Mouse (Mus musculus) neural tube, embryonic 11.5 days (tissue): ENCODE results near the gene Gm28305. TPM values are rescaled to one million over a fixed set of nuclear protein-coding genes. Genes with fewer than 3 reads are reported as not detected.

Experiments used
- ATAC-seq: fragments of 200-750 bp; cut with Nextera tagmentation; 2 replicates; pipeline ENCODE4 v1.8.0; 2017; ENCODE audit warnings: moderate number of reproducible peaks, mild to moderate bottlenecking, moderate TSS enrichment, moderate library complexity; ENCODE audit not compliant: insufficient read depth, low FRiP score, low TSS enrichment
- DNase-seq: peaks from one replicate; pipeline ENCODE4 v3.0.0-alpha.2; 2015; ENCODE audit warnings: low spot score
- H3K27ac ChIP-seq: fragments of 300-500 bp; sonication (generic); 2 replicates; pipeline ENCODE4 v1.5.1; 2014; ENCODE audit warnings: low read depth, mild to moderate bottlenecking, low read length
- H3K27me3 ChIP-seq: fragments of 300-500 bp; sonication (generic); 2 replicates; pipeline ENCODE4 v1.6.1; 2014; ENCODE audit warnings: mild to moderate bottlenecking, low read length, mixed read lengths; ENCODE audit not compliant: control insufficient read depth, insufficient read depth
- H3K36me3 ChIP-seq: fragments of 300-500 bp; sonication (generic); 2 replicates; pipeline ENCODE4 v1.6.1; 2014; ENCODE audit warnings: mild to moderate bottlenecking, low read length, moderate library complexity, mixed read lengths; ENCODE audit not compliant: control insufficient read depth, insufficient read depth
- H3K4me1 ChIP-seq: fragments of 300-500 bp; sonication (generic); 2 replicates; pipeline ENCODE4 v1.6.1; 2014; ENCODE audit warnings: low read length, mixed read lengths; ENCODE audit not compliant: control insufficient read depth, insufficient read depth
- H3K4me2 ChIP-seq: fragments of 300-500 bp; sonication (generic); 2 replicates; pipeline ENCODE4 v1.6.1; 2014; ENCODE audit warnings: low read depth, mild to moderate bottlenecking, moderate library complexity
- H3K4me3 ChIP-seq: fragments of 300-500 bp; sonication (generic); 2 replicates; pipeline ENCODE4 v1.5.1; 2014; ENCODE audit warnings: low read depth, low read length
- H3K9ac ChIP-seq: fragments of 300-500 bp; sonication (generic); 2 replicates; pipeline ENCODE4 v1.6.1; 2014; ENCODE audit warnings: mild to moderate bottlenecking, low read length
- H3K9me3 ChIP-seq: fragments of 300-500 bp; sonication (generic); 2 replicates; pipeline ENCODE4 v1.6.1; 2016; ENCODE audit warnings: low read length; ENCODE audit not compliant: control insufficient read depth
- WGBS: fragments of 180-500 bp; shearing (Covaris S2); extraction: QIAGEN DNeasy Blood & Tissue Kit; methylation state at CpG from one replicate; pipeline ENCODE4 v1.1.7; 2014; 5-methylcytosine and 5-hydroxymethylcytosine counted together
- polyA plus RNA-seq: library from polyadenylated mRNA; unstranded; fragments of >200 nt; fragmentation: Nextera tagmentation; extraction: Ambion mirVana; gene quantifications from 2 replicates; pipeline ENCODE4 v1.2.1, GENCODE M21; 2014

Gm28305 gene
- not detected in 2 replicates for polyA plus RNA-seq

DNA sequence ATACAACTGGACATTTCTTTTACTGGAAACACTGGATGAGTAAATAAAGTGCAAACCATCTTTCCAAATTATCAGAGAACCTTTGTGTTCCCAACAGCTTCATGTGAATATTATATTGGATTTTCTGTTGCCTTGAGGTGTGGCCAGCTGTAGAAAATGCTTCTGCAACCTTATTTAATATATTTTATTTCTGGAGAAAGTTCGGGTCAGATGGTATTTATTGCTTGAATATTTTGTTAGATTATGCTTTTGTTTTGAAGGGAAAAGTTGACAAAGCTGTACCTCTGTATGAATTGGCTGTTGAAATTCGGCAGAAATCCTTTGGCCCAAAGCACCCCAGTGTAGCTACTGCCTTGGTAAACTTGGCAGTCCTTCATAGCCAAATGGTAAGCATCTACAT lies at the start of gene Gm28305:
Gene Gm28305 (plus strand): TSS at position 301 of the 400 bp plus-strand sequence.
- Histone ChIP-seq H3K27me3 (no peaks in the 10 kb centered on the region), H3K4me1 (no peaks in the 10 kb centered on the region), H3K4me3 (no peak within 1 kb of the TSS), H3K27ac (no peak within 1 kb of the TSS), H3K9me3 (no peaks in the 10 kb centered on the region), H3K36me3 (no peaks in the 10 kb centered on the region), H3K4me2 (no peak within 1 kb of the TSS), H3K9ac (no peak within 1 kb of the TSS)
- WGBS = 69% methylated on average over 2 of the region's 2 CpGs
- DNase-seq = no peak
- no peak for ATAC-seq

DNA sequence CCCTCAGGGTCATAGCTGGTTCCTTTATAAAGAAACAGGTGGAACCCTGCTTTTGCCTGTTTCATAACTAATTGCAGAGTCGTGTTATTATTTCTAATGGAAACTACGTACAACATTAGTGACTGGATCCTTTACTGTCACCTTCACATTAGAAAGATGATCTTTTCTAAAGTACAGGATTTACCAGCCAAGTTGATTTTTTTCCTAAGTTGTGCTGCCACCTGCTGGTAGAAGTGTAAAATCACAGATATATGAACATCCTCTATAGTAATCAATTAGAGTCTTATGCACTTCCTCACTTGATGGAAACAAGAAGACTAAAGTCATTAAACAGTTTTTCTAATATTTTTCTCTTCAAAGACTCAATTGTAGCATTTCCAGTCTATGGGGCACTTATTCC lies 44.0 kb upstream of the Gm28305 start:
- no peaks in the 10 kb centered on the region for H3K36me3 ChIP-seq
- 7% methylated on average over 2 of the region's 2 CpGs for WGBS
- H3K9ac ChIP-seq = no peak overlapping the region
- DNase-seq (peak; percentile 52), ATAC-seq (no peak)
- H3K27me3 ChIP-seq = no peaks in the 10 kb centered on the region
- H3K4me3 ChIP-seq = no peak overlapping the region
- no peak overlapping the region for H3K4me2 ChIP-seq
- H3K4me1 ChIP-seq = no peaks in the 10 kb centered on the region
- no peak overlapping the region for H3K27ac ChIP-seq
- H3K9me3 ChIP-seq = no peaks in the 10 kb centered on the region

DNA sequence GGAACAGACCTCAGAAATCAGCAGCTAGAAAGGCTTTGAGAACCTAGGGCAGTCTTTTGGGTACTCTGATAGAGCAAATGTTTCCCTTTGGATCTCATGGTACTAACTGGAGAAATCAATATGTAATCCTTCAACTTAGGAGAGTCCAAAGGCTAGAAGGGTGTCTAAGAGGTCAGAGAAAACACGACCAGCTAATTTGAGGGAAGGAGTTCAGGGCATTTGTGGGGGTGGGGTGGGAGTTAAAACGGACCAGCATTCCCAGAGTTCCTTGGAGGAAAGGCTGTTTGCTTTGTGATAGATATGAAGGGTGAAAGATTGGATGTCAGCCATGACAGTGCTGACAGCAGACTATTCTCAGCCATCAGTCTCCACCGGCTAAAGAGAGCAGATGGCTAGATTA lies 39.9 kb upstream of the Gm28305 start:
- 68% methylated on average over 3 of the region's 3 CpGs for WGBS
- no peak for DNase-seq

DNA sequence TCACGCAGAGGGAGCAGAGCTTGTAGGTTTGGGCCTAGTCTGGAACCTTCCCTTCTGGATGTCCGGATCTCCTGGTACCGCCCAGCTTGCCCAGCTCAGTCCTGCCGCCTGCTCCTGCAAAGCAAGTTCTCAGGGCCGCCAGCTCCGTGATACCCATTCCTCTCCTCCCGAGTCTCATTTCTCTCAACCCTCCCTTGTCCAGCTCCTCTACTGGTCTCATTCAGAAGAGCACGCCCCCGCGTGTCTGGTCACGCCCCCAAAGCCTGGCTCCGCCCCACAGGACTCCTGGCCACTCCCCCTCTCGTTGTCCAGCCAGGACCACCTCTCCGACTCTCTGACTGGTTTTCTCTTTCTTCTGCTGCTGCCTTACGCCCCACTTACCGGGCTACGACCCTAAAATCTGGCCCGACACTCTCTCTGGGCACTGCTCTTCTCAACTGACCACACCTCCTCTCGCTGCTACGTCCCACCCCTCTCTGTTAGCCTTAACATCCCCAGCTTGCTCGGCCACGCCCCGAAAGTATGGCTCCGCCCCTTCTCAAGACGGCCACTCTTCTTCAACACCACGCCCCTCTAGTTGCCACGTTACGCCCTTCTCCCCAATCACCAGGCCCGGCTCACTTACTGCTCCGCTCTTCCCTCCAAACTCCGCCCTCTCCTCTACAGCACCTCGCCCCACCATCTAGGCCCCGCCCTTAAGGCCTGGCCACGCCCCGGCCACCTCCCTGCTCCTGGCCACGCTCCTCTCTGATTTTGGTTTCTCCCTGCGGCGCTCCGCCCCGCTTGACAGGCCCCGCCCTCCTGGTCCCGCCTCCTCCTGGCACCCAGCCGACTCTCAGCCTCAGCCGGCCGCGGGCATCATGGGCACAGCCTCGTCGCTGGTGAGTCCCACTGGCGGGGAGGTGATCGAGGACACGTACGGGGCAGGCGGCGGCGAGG lies 38.3 kb upstream of the Gm28305 start, which contains the start of gene Nphp3:
Gene Nphp3 (plus strand): TSS at position 624 of the 939 bp plus-strand sequence.
- Histone ChIP-seq H3K9ac (peak within 1 kb of the TSS; percentile 55), H3K9me3 (no peaks in the 10 kb centered on the region), H3K27me3 (no peaks in the 10 kb centered on the region), H3K27ac (0 out of 2 replicates have a peak within 1 kb of the TSS, but pooled peaks have one; percentile 44), H3K4me2 (peak within 1 kb of the TSS; percentile 55), H3K4me1 (0 out of 2 replicates have a peak, but pooled peaks cover 4% of the 10 kb centered on the region), H3K36me3 (no peaks in the 10 kb centered on the region), H3K4me3 (peak within 1 kb of the TSS; percentile 60)
- DNase-seq = peak; percentile 99
- ATAC-seq = peak; percentile 97
- WGBS = under 1% methylated on average over 54 of the region's 55 CpGs

More for the DNA sequence above, 39.9 kb upstream of the Gm28305 start:
- no peak overlapping the region for H3K4me2 ChIP-seq
- no peaks in the 10 kb centered on the region for H3K27me3 ChIP-seq
- 0 out of 2 replicates have a peak, but pooled peaks cover 4% of the 10 kb centered on the region for H3K4me1 ChIP-seq
- ATAC-seq = no peak
- no peaks in the 10 kb centered on the region for H3K36me3 ChIP-seq
- H3K9me3 ChIP-seq = no peaks in the 10 kb centered on the region
- no peak overlapping the region for H3K27ac ChIP-seq
- no peak overlapping the region for H3K9ac ChIP-seq
- H3K4me3 ChIP-seq = no peak overlapping the region

DNA sequence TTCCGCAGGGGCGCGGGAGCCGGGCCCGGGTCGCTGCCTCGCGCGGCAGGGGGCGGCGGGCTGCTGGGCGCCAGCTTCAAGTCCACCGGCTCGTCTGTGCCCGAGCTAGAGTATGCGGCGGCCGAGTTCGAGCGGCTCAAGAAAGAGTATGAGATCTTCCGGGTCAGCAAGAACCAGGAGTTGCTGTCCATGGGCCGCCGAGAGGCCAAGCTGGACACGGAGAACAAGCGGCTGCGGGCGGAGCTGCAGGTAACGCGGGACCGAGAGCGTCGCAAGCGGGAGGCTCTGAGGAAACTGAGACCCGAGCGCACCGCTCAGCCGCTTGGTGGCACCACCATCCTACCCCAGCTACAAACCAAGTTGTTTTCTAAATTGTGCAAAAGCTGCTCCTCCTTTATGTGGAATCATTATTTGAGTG lies 37.5 kb upstream of the Gm28305 start:
- WGBS = under 1% methylated on average over 37 of the region's 37 CpGs
- Histone ChIP-seq H3K4me3 (peak overlapping the region; percentile 60), H3K4me1 (0 out of 2 replicates have a peak, but pooled peaks cover 4% of the 10 kb centered on the region), H3K9ac (peak overlapping the region; percentile 55), H3K27me3 (no peaks in the 10 kb centered on the region), H3K9me3 (no peaks in the 10 kb centered on the region), H3K27ac (no peak overlapping the region), H3K4me2 (peak overlapping the region; percentile 55), H3K36me3 (no peaks in the 10 kb centered on the region)
- ATAC-seq (peak; percentile 48), DNase-seq (peak; percentile 84)

- H3K4me3 ChIP-seq = no peak overlapping the region
- H3K36me3 ChIP-seq = peaks cover 3% of the 10 kb centered on the region; the same call in 1 of the 2 replicates
- H3K9me3 ChIP-seq = no peaks in the 10 kb centered on the region
- no peak overlapping the region for H3K4me2 ChIP-seq
- H3K4me1 ChIP-seq = no peaks in the 10 kb centered on the region
- ATAC-seq (no peak), DNase-seq (no peak)
- no peak overlapping the region for H3K27ac ChIP-seq
- no peaks in the 10 kb centered on the region for H3K27me3 ChIP-seq
- WGBS = 74% methylated on average over 1 of the region's 1 CpGs
- no peak overlapping the region for H3K9ac ChIP-seq
Measured at GRCm38 (mm10) chr9:104014526-104014925, 25.9 kb upstream of the Gm28305 start.

DNA sequence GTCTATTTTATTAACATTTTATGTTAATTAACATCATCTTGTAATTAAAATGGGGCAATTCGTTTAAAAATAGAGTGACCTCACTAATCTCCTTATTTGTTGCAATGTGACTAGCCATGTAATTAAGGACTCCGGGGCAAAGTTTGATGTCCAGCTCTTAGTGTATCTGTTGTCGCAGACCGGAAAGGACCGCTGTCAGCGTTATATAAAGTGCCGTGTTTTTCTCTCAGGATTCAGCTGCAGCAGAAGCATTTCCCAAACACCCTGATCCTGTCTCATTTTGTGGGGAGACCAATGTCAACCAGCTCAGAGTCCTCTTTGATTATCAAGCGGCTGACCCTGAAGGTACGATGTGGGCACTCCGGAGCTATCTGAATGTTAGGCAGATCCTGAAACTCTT lies 19.4 kb upstream of the Gm28305 start:
- 95% methylated on average over 10 of the region's 10 CpGs for WGBS

DNA sequence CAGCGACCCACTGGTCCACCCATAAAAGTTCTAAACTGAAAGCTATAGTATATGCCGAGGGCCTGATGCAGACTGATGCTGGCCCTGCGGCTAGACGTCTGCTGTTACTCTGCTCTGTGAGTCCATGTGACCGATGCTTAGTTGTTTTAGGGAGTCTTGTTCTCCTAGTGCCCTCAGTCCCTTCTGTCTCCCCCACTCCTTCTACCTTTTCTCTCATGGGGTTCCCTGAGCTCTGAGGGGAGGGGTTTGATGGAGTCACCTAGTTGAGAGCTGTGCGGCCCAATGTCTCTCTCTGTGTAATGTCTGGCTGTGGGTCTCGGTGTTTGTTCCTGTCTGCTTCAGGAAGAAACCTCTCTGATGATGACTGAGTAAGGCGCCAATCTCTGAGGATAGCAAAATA lies 13.3 kb upstream of the Gm28305 start:
- ATAC-seq (no peak), DNase-seq (no peak)
- H3K27me3 ChIP-seq = no peaks in the 10 kb centered on the region
- H3K9ac ChIP-seq = no peak overlapping the region
- H3K4me2 ChIP-seq = no peak overlapping the region
- H3K9me3 ChIP-seq = no peaks in the 10 kb centered on the region
- WGBS = 98% methylated on average over 8 of the region's 8 CpGs
- no peak overlapping the region for H3K4me3 ChIP-seq
- no peak overlapping the region for H3K27ac ChIP-seq
- no peaks in the 10 kb centered on the region; the same call in 1 of the 2 replicates for H3K36me3 ChIP-seq
- H3K4me1 ChIP-seq = no peaks in the 10 kb centered on the region

More for the DNA sequence above, 19.4 kb upstream of the Gm28305 start:
- Histone ChIP-seq H3K4me3 (no peak overlapping the region), H3K27me3 (no peaks in the 10 kb centered on the region), H3K27ac (no peak overlapping the region), H3K4me2 (no peak overlapping the region), H3K9ac (no peak overlapping the region), H3K36me3 (peaks cover 3% of the 10 kb centered on the region; the same call in 1 of the 2 replicates), H3K4me1 (no peaks in the 10 kb centered on the region), H3K9me3 (no peaks in the 10 kb centered on the region)
- ATAC-seq = no peak
- DNase-seq = no peak
